Mouse (Mus musculus) stomach, embryonic 14.5 days (tissue): Measurements from ENCODE around the gene Cpm. TPM values are rescaled to one million over a fixed set of nuclear protein-coding genes. Genes with fewer than 3 reads are reported as not detected.

Source experiments
- ATAC-seq: fragments of 200-750 bp; cut with Nextera tagmentation; 2 replicates; pipeline ENCODE4 v1.8.0; 2017; ENCODE audit warnings: low read depth, moderate TSS enrichment; ENCODE audit not compliant: insufficient number of reproducible peaks, insufficient read depth, low FRiP score
- H3K27ac ChIP-seq: fragments of 300-500 bp; sonication (generic); 2 replicates; pipeline ENCODE4 v1.5.1; 2014; ENCODE audit warnings: mild to moderate bottlenecking, low read length, moderate library complexity, mixed read lengths
- H3K27me3 ChIP-seq: fragments of 300-500 bp; sonication (generic); 2 replicates; pipeline ENCODE4 v1.6.1; 2014; ENCODE audit warnings: low read length, control low read depth, mixed read lengths; ENCODE audit not compliant: control insufficient read depth, insufficient read depth
- H3K36me3 ChIP-seq: fragments of 300-500 bp; sonication (generic); 2 replicates; pipeline ENCODE4 v1.6.1; 2014; ENCODE audit warnings: mild to moderate bottlenecking, control low read depth, low read length, moderate library complexity, mixed read lengths; ENCODE audit not compliant: control insufficient read depth, insufficient read depth
- H3K4me1 ChIP-seq: fragments of 300-500 bp; sonication (generic); 2 replicates; pipeline ENCODE4 v1.6.1; 2014; ENCODE audit warnings: low read length, control low read depth, mixed read lengths; ENCODE audit not compliant: control insufficient read depth, insufficient read depth
- H3K4me2 ChIP-seq: fragments of 300-500 bp; sonication (generic); replicated peaks from 2 replicates; pipeline ENCODE4 v1.6.1; 2014; ENCODE audit warnings: low read depth, low read length, control low read depth
- H3K4me3 ChIP-seq: fragments of 300-500 bp; sonication (generic); 2 replicates; pipeline ENCODE4 v1.5.1; 2014; ENCODE audit warnings: low read depth, low read length, control low read depth
- H3K9ac ChIP-seq: fragments of 300-500 bp; sonication (generic); replicated peaks from 2 replicates; pipeline ENCODE4 v1.6.1; 2014; ENCODE audit warnings: low read depth, mild to moderate bottlenecking, control low read depth, low read length, moderate library complexity, mixed read lengths
- H3K9me3 ChIP-seq: fragments of 300-500 bp; sonication (generic); 2 replicates; pipeline ENCODE4 v1.6.1; 2016; ENCODE audit warnings: low read depth, low read length, control low read depth; ENCODE audit not compliant: control insufficient read depth
- WGBS: fragments of 180-500 bp; shearing (Covaris S2); extraction: QIAGEN DNeasy Blood & Tissue Kit; methylation state at CpG from one replicate; pipeline ENCODE4 v1.1.7; 2014; 5-methylcytosine and 5-hydroxymethylcytosine counted together
- polyA plus RNA-seq: library from polyadenylated mRNA; unstranded; fragments of >200 nt; fragmentation: Nextera tagmentation; extraction: Ambion mirVana; gene quantifications from 2 replicates; pipeline ENCODE4 v1.2.1, GENCODE M21; 2014

The Cpm gene
- polyA plus RNA-seq, 1 experiment from 2014 or later, result 95.8 TPM

- no peak overlapping the region for H3K4me3 ChIP-seq
- WGBS, result 91% methylated on average over 9 of the region's 9 CpGs
- no peak overlapping the region for H3K4me2 ChIP-seq
- H3K27me3 ChIP-seq, result no peaks in the 10 kb centered on the region
- H3K36me3 ChIP-seq, result no peaks in the 10 kb centered on the region
- no peak overlapping the region for H3K9ac ChIP-seq
- peaks cover 12% of the 10 kb centered on the region; the same call in 1 of the 2 replicates for H3K4me1 ChIP-seq
- no peaks in the 10 kb centered on the region for H3K9me3 ChIP-seq
- H3K27ac ChIP-seq, result no peak overlapping the region
- ATAC-seq, result no peak
Observed at GRCm38 (mm10) chr10:117666947-117667630, 37.8 kb downstream of the Cpm start.

DNA sequence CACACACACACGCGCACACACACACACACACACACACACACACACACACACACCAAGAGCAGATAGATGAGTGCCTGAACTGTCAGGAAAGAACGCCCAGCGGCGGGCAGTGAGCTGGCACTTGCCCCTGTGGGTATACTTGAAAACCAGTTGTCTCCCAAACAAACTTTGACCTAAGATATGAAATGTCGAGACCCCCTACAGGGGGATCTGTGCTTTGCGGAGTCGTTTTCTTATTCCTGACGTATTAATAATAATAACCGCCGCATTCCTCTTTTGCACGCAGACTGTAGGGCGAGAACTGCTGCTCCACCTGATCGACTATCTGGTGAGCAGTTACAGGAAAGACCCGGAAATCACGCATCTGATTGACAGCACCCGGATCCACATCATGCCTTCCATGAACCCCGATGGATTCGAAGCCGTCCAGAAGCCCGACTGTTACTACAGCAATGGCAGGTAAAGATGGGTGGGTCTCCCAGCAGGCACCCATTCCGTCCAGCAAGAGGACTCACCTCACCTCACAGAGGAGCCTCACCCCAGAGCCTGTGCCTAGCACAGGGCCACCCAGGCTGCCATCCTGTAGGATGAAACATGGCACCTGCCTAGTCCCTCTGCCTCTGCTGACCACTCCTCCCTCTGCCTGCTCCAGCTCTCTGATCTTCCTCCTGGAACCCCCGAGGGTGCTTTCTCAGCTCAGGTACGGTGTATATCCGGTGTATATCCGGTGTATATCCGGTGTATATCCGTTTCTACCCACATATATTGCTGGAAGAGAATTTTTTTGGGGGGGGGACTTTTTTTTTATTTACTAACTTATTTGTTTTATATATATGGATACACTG is 38.6 kb downstream of the Cpm start:
- ATAC-seq, result no peak
- Histone ChIP-seq H3K36me3 (no peaks in the 10 kb centered on the region), H3K4me1 (peaks cover 6% of the 10 kb centered on the region; the same call in 1 of the 2 replicates), H3K27me3 (no peaks in the 10 kb centered on the region), H3K4me3 (no peak overlapping the region), H3K9me3 (no peaks in the 10 kb centered on the region), H3K4me2 (no peak overlapping the region), H3K9ac (no peak overlapping the region), H3K27ac (no peak overlapping the region)
- 94% methylated on average over 28 of the region's 28 CpGs for WGBS

DNA sequence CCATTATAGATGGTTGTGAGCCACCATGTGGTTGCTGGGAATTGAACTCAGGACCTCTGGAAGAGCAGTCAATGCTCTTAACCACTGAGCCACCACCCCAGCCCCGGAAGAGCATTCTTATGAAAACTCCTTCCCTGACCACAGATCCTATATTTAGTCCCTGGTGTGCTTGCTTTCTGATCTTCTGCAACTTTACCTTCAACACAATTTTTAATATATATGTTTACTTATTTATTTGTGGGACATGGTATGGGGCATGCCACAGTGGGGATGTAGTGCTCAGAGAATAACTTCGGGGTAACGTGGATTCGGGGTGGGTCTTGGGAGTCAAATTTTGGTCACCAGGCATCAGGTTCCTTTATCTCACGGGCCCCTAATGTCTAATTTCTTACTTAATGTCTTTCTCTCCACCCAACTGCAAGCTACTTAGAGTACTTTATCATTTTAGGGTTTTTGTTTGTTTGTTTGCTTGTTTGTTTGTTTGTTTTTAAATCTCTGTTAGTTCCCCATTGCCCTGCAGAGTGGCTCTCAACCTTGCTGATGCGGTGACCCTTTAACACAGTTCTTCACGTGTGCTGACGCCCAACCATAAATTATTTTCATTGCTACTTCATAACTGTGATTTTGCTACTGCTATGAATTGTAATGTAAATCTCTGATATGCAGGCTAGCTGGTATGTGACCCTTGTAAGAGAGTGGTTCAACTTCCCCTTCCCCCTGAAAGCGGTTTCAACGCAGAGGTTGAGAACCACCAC is 39.4 kb downstream of the Cpm start:
- H3K27me3 ChIP-seq, result no peaks in the 10 kb centered on the region
- WGBS, result 68% methylated on average over 10 of the region's 10 CpGs
- ATAC-seq, result no peak

GRCm38 (mm10) chr10:117669449-117670090 is 40.3 kb downstream of the Cpm start:
- 0 out of 2 replicates have a peak, but pooled peaks have one; percentile 24 for ATAC-seq

More for the DNA sequence above, 39.4 kb downstream of the Cpm start:
- no peak overlapping the region for H3K4me3 ChIP-seq
- 0 out of 2 replicates have a peak overlapping the region, but pooled peaks have one; percentile 7 for H3K27ac ChIP-seq
- peaks cover 3% of the 10 kb centered on the region; the same call in 1 of the 2 replicates for H3K4me1 ChIP-seq
- H3K9me3 ChIP-seq, result no peaks in the 10 kb centered on the region
- no peaks in the 10 kb centered on the region for H3K36me3 ChIP-seq
- H3K4me2 ChIP-seq, result no peak overlapping the region
- H3K9ac ChIP-seq, result no peak overlapping the region

GRCm38 (mm10) chr10:117670092-117670491 is 40.8 kb downstream of the Cpm start:
- H3K27me3 ChIP-seq, result no peaks in the 10 kb centered on the region
- no peaks in the 10 kb centered on the region for H3K4me1 ChIP-seq
- H3K4me3 ChIP-seq, result no peak overlapping the region
- H3K9ac ChIP-seq, result no peak overlapping the region
- no peaks in the 10 kb centered on the region for H3K9me3 ChIP-seq
- no peak overlapping the region for H3K4me2 ChIP-seq
- no peak for ATAC-seq
- H3K36me3 ChIP-seq, result no peaks in the 10 kb centered on the region
- 87% methylated on average over 3 of the region's 3 CpGs for WGBS
- H3K27ac ChIP-seq, result peak overlapping the region; percentile 23; the same call in 1 of the 2 replicates

More at GRCm38 (mm10) chr10:117669449-117670090, 40.3 kb downstream of the Cpm start:
- Histone ChIP-seq H3K9me3 (no peaks in the 10 kb centered on the region), H3K4me2 (no peak overlapping the region), H3K4me3 (no peak overlapping the region), H3K9ac (no peak overlapping the region), H3K27ac (peak overlapping the region; percentile 23; the same call in 1 of the 2 replicates), H3K36me3 (no peaks in the 10 kb centered on the region), H3K27me3 (no peaks in the 10 kb centered on the region), H3K4me1 (no peaks in the 10 kb centered on the region)
- WGBS, result 51% methylated on average over 10 of the region's 10 CpGs

DNA sequence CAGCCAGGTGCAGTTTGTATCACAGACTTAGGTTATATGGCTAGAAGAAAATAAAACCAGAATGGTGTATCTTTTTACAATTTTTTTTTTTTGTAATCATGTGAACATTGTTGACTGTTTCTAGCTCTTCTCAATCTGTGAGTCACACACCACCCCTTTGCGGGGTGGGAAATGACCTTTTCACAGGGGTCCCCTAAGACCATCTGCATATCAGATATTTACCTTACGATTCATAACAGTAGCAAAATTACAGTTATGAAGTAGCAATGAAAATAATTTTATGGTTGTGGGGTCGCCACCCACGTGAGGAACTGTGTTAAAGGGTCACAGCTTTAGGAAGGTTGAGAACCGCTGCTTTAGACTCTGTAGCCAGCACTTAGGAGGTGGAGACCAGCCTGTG is 41.5 kb downstream of the Cpm start:
- Histone ChIP-seq H3K4me2 (no peak overlapping the region), H3K4me1 (0 out of 2 replicates have a peak, but pooled peaks cover under 1% of the 10 kb centered on the region), H3K36me3 (no peaks in the 10 kb centered on the region), H3K9me3 (no peaks in the 10 kb centered on the region), H3K27ac (no peak overlapping the region), H3K4me3 (no peak overlapping the region), H3K27me3 (no peaks in the 10 kb centered on the region), H3K9ac (no peak overlapping the region)
- WGBS, result 85% methylated on average over 5 of the region's 5 CpGs
- no peak for ATAC-seq

- H3K4me1 ChIP-seq, result 0 out of 2 replicates have a peak, but pooled peaks cover 2% of the 10 kb centered on the region
- no peak for ATAC-seq
- no peaks in the 10 kb centered on the region for H3K27me3 ChIP-seq
- H3K36me3 ChIP-seq, result no peaks in the 10 kb centered on the region
- no peaks in the 10 kb centered on the region for H3K9me3 ChIP-seq
- 85% methylated on average over 9 of the region's 9 CpGs for WGBS
- H3K4me2 ChIP-seq, result no peak overlapping the region
- H3K4me3 ChIP-seq, result no peak overlapping the region
- H3K27ac ChIP-seq, result no peak overlapping the region
- H3K9ac ChIP-seq, result no peak overlapping the region
Observed at GRCm38 (mm10) chr10:117671266-117671665, 42.0 kb downstream of the Cpm start.
